ENCODE assay signal across 8 mouse cellular contexts in genomic region chr14:118987523-118988496, GRCm38 (mm10). TPM values are rescaled to one million over a fixed set of nuclear protein-coding genes. Genes with fewer than 3 reads are reported as not detected.
A peak's percentile ranks its signal among the peaks of the same experiment; 100 is the strongest.
DNase-seq lines count a peak whose midpoint lies in the region; ATAC-seq and TF ChIP-seq lines count a peak whose summit lies in the region.

No protein-coding gene starts in this region.

- H3K36me3 ChIP-seq in lung, embryonic 14.5 days (ENCODE audit: insufficient read depth) = peaks cover 48% of the 10 kb centered on the region
- H3K36me3 ChIP-seq in hindbrain, embryonic 15.5 days = peaks cover 16% of the 10 kb centered on the region
- peaks cover 5% of the 10 kb centered on the region for H3K36me3 ChIP-seq in midbrain, postnatal 0 days (ENCODE audit: insufficient read depth, low read length)

- TF ChIP-seq CTCF in lung, embryonic 14.5 days (IDR thresholded peaks at IDR 0.05; ENCODE audit: low read depth) = no peak
- TF ChIP-seq CTCF in midbrain, postnatal 0 days (IDR thresholded peaks at IDR 0.05) = no peak

- peak; percentile 49 for DNase-seq in lung, embryonic 14.5 days
- no peak for DNase-seq in lung, postnatal 4 days
- peak; percentile 76 for DNase-seq in c-Kit-positive CD71-positive TER-119-negative erythroid progenitor cells, embryonic 14.5 days (ENCODE audit: low read depth)
- DNase-seq in midbrain, postnatal 0 days (ENCODE audit: low spot score) = no peak
- DNase-seq in right cerebral cortex, postnatal 4 days = no peak
- DNase-seq in urinary bladder, postnatal 10 days (ENCODE audit: low spot score) = no peak
- DNase-seq in frontal cortex, adult 2 months (ENCODE audit: extremely low spot score in 1 of 2, low spot score in 1 of 2) = no peak

- H3K27ac ChIP-seq in lung, embryonic 14.5 days (ENCODE audit: low read depth) = no peak overlapping the region
- no peak overlapping the region for H3K27ac ChIP-seq in hindbrain, embryonic 15.5 days (replicated peaks)
- no peak overlapping the region for H3K27ac ChIP-seq in midbrain, postnatal 0 days (ENCODE audit: low read depth, low read length)

- no peaks in the 10 kb centered on the region for H3K4me1 ChIP-seq in lung, embryonic 14.5 days (ENCODE audit: insufficient read depth)
- H3K4me1 ChIP-seq in hindbrain, embryonic 15.5 days (replicated peaks) = no peaks in the 10 kb centered on the region
- no peaks in the 10 kb centered on the region for H3K4me1 ChIP-seq in midbrain, postnatal 0 days (ENCODE audit: insufficient read depth, low read length)

- H3K9me3 ChIP-seq in lung, embryonic 14.5 days (ENCODE audit: low read depth, low read length) = no peaks in the 10 kb centered on the region
- H3K9me3 ChIP-seq in hindbrain, embryonic 15.5 days = no peaks in the 10 kb centered on the region
- H3K9me3 ChIP-seq in midbrain, postnatal 0 days (ENCODE audit: low read length) = no peaks in the 10 kb centered on the region

- WGBS in lung, embryonic 14.5 days = 53% methylated on average over 13 of the region's 13 CpGs
- 53% methylated on average over 13 of the region's 13 CpGs for WGBS in hindbrain, embryonic 15.5 days
- WGBS in midbrain, postnatal 0 days = 63% methylated on average over 13 of the region's 13 CpGs

- H3K4me3 ChIP-seq in lung, embryonic 14.5 days (ENCODE audit: low read depth, low read length) = no peak overlapping the region
- no peak overlapping the region for H3K4me3 ChIP-seq in hindbrain, embryonic 15.5 days
- no peak overlapping the region for H3K4me3 ChIP-seq in midbrain, postnatal 0 days (ENCODE audit: low read depth, low read length)

- no peak overlapping the region for H3K9ac ChIP-seq in lung, embryonic 14.5 days
- H3K9ac ChIP-seq in hindbrain, embryonic 15.5 days = no peak overlapping the region
- no peak overlapping the region for H3K9ac ChIP-seq in midbrain, postnatal 0 days (replicated peaks; ENCODE audit: low read length, poor library complexity, severe bottlenecking)

- ATAC-seq in lung, embryonic 14.5 days (ENCODE audit: insufficient read depth) = peak; percentile 77
- peak; percentile 75 for ATAC-seq in hindbrain, embryonic 15.5 days (ENCODE audit: low FRiP score, low read depth)
- ATAC-seq in midbrain, postnatal 0 days (ENCODE audit: low FRiP score) = 0 out of 2 replicates have a peak, but pooled peaks have one; percentile 11

- H3K4me2 ChIP-seq in lung, embryonic 14.5 days = no peak overlapping the region
- H3K4me2 ChIP-seq in hindbrain, embryonic 15.5 days = no peak overlapping the region
- H3K4me2 ChIP-seq in midbrain, postnatal 0 days (ENCODE audit: low read depth, low read length, poor library complexity, severe bottlenecking) = no peak overlapping the region

- no peaks in the 10 kb centered on the region for H3K27me3 ChIP-seq in lung, embryonic 14.5 days (ENCODE audit: insufficient read depth, low read length)
- H3K27me3 ChIP-seq in hindbrain, embryonic 15.5 days = no peaks in the 10 kb centered on the region
- H3K27me3 ChIP-seq in midbrain, postnatal 0 days (ENCODE audit: insufficient read depth, low read length) = no peaks in the 10 kb centered on the region

RNA-seq across cellular contexts. Expression of gene Dnajc3, which starts 50.0 kb away (rescaled TPM):
- 55.5 and 59.8 TPM in 2 replicates for polyA plus RNA-seq in lung, embryonic 14.5 days (2014; fragmentation: Nextera tagmentation; extraction: Ambion mirVana)
- polyA plus RNA-seq in hindbrain, embryonic 15.5 days (2015; fragmentation: Nextera tagmentation; extraction: Ambion mirVana) = 22.3 and 22.6 TPM in 2 replicates
- 22.0 and 23.7 TPM in 2 replicates for total RNA-seq in midbrain, postnatal 0 days (2014; rRNA removed)
- 19.2 and 19.9 TPM in 2 replicates for polyA plus RNA-seq in midbrain, postnatal 0 days (2015; fragmentation: Nextera tagmentation; extraction: Ambion mirVana)
- 20.1 and 22.2 TPM in 2 replicates for polyA plus RNA-seq in frontal cortex, adult 2 months (2012; rRNA removed)

Comparison
In these comparisons a context has a peak if more than half of its experiments do, and no peak if none do; other contexts are left out.
1. DNase-seq: peak in lung, embryonic 14.5 days (single experiment) and c-Kit-positive CD71-positive TER-119-negative erythroid progenitor cells, embryonic 14.5 days (single experiment); none in lung, postnatal 4 days (0 of 2), midbrain, postnatal 0 days (single experiment), right cerebral cortex, postnatal 4 days (single experiment), urinary bladder, postnatal 10 days (single experiment) and frontal cortex, adult 2 months (0 of 2).
2. ATAC-seq: peak in every context shown above with its lines; median percentile 77 in lung, embryonic 14.5 days; 75 in hindbrain, embryonic 15.5 days; 11 in midbrain, postnatal 0 days.